Mouse (Mus musculus) thymus, postnatal 10 days (tissue): ENCODE results near the gene Psen1.

Source experiments
- DNase-seq, 2 experiments: peaks; one replicate each; pipeline ENCODE4 v3.0.0; 2021; ENCODE audit warnings: low spot score in 2 of 2

Gene Psen1

GRCm38 (mm10) chr12:83775621-83776020 is 87.7 kb downstream of the Psen1 start:
- DNase-seq: no peak

- DNase-seq: no peak
Observed at GRCm38 (mm10) chr12:83776766-83777165, 88.8 kb downstream of the Psen1 start.

GRCm38 (mm10) chr12:83780181-83780580 is 92.2 kb downstream of the Psen1 start:
- no peak for DNase-seq

GRCm38 (mm10) chr12:83781204-83781603 is 93.3 kb downstream of the Psen1 start:
- no peak for DNase-seq

- DNase-seq: no peak
Observed at GRCm38 (mm10) chr12:83781640-83782278, 93.8 kb downstream of the Psen1 start.

- no peak for DNase-seq
Observed at GRCm38 (mm10) chr12:83782669-83783068, 94.7 kb downstream of the Psen1 start.
